Mouse (Mus musculus) kidney, postnatal 0 days (tissue): ENCODE measurements around the gene Lbr. TPM values are rescaled to one million over a fixed set of nuclear protein-coding genes. Genes with fewer than 3 reads are reported as not detected.
"Not testable (repeated sequence)": the region's sequence is repeated elsewhere in the genome, so short reads cannot be mapped to it uniquely, and the experiment has no call there.

Experiments used
- ATAC-seq: fragments of 200-750 bp; cut with Nextera tagmentation; replicated peaks from 2 replicates; pipeline ENCODE4 v1.8.0; 2017; ENCODE audit warnings: low read depth, moderate number of reproducible peaks, moderate TSS enrichment, moderate library complexity; ENCODE audit not compliant: low FRiP score
- DNase-seq: peaks from one replicate; pipeline ENCODE4 v3.0.0-alpha.2; 2016; ENCODE audit warnings: low spot score
- H3K27ac ChIP-seq: fragments of 300-500 bp; sonication (generic); 2 replicates; pipeline ENCODE4 v1.5.1; 2014; ENCODE audit warnings: mild to moderate bottlenecking
- H3K27me3 ChIP-seq: fragments of 300-500 bp; sonication (generic); 2 replicates; pipeline ENCODE4 v1.6.1; 2014; ENCODE audit warnings: low read length, mixed read lengths; ENCODE audit not compliant: insufficient read depth
- H3K36me3 ChIP-seq: fragments of 300-500 bp; sonication (generic); 2 replicates; pipeline ENCODE4 v1.6.1; 2014; ENCODE audit warnings: low read length, mixed read lengths; ENCODE audit not compliant: insufficient read depth
- H3K4me1 ChIP-seq: fragments of 300-500 bp; sonication (generic); replicated peaks from 2 replicates; pipeline ENCODE4 v1.6.1; 2014; ENCODE audit warnings: antibody characterized with exemption, low read length, mixed read lengths; ENCODE audit not compliant: insufficient read depth
- H3K4me2 ChIP-seq: fragments of 300-500 bp; sonication (generic); 2 replicates; pipeline ENCODE4 v1.6.1; 2014; ENCODE audit warnings: mild to moderate bottlenecking, low read length, moderate library complexity, mixed read lengths
- H3K4me3 ChIP-seq: fragments of 300-500 bp; sonication (generic); replicated peaks from 2 replicates; pipeline ENCODE4 v1.5.1; 2014; ENCODE audit warnings: low read depth, low read length
- H3K9ac ChIP-seq: fragments of 300-500 bp; sonication (generic); 2 replicates; pipeline ENCODE4 v1.6.1; 2014; ENCODE audit warnings: low read depth, low read length
- H3K9me3 ChIP-seq: fragments of 300-500 bp; sonication (generic); replicated peaks from 2 replicates; pipeline ENCODE4 v1.6.1; 2016; ENCODE audit warnings: low read length, inconsistent platforms, mixed read lengths
- CTCF ChIP-seq: IDR thresholded peaks from 2 replicates; pipeline ENCODE4 v1.5.1; 2016; ENCODE audit warnings: antibody characterized with exemption, low read depth, mild to moderate bottlenecking, moderate library complexity
- WGBS: fragments of 180-500 bp; shearing (Covaris S2); extraction: QIAGEN DNeasy Blood & Tissue Kit; methylation state at CpG from one replicate; pipeline ENCODE4 v1.1.7; 2014; 5-methylcytosine and 5-hydroxymethylcytosine counted together
- polyA plus RNA-seq: library from polyadenylated mRNA; unstranded; fragments of >200 nt; fragmentation: Nextera tagmentation; extraction: Ambion mirVana; gene quantifications from 2 replicates; pipeline ENCODE4 v1.2.1, GENCODE M21; 2015

The Lbr gene
- polyA plus RNA-seq, 1 experiment from 2014 or later = 55.2 TPM

DNA sequence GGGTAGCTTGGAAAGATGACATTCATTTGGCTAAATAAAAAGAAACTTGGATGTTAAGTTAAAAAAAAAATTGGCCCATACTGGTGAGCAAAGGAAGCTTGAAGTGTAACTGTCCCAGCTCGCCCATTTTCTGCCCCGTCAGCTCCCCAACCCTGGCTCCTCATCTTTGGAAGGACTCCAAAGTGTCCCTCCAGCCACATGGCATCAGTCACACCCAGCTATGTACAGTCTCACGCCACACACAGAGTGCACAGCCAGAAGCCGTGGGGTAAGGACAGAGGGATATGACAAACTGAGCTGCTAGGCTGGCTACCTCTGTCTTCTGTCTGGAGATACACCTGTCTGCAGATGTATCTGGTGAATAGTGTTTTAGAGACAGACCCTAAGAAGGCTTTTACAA lies 42.2 kb downstream of the Lbr start:
- no peak for TF ChIP-seq CTCF
- no peak overlapping the region for H3K27ac ChIP-seq
- 80% methylated on average over 4 of the region's 4 CpGs for WGBS
- H3K36me3 ChIP-seq = no peaks in the 10 kb centered on the region
- H3K27me3 ChIP-seq = no peaks in the 10 kb centered on the region
- H3K9ac ChIP-seq = no peak overlapping the region
- ATAC-seq = no peak
- no peak overlapping the region for H3K4me3 ChIP-seq
- DNase-seq = no peak
- no peaks in the 10 kb centered on the region for H3K4me1 ChIP-seq
- no peaks in the 10 kb centered on the region for H3K9me3 ChIP-seq
- no peak overlapping the region for H3K4me2 ChIP-seq

DNA sequence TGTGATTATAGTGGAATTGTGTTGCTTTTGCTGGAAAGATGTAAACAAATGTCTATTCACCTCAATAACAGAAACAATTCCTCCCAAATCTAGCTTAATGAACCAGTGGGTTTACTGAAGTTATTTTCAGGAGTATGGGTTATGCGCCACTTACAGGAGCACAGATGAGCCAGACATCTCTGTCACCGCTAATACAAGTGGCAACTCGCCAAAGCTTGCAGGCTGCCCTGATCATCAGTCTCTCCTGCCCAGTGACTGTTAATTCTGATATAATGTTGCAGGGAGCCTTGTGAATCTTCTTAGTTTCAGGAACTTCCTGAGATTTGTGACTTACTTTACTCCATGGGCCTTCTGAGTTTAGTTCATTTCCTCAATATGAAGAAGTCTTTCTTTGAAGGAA lies 42.9 kb downstream of the Lbr start:
- H3K9ac ChIP-seq = no peak overlapping the region
- H3K4me2 ChIP-seq = no peak overlapping the region
- no peaks in the 10 kb centered on the region for H3K27me3 ChIP-seq
- no peak overlapping the region for H3K4me3 ChIP-seq
- no peak overlapping the region for H3K27ac ChIP-seq
- H3K4me1 ChIP-seq = no peaks in the 10 kb centered on the region
- no peaks in the 10 kb centered on the region for H3K36me3 ChIP-seq
- 86% methylated on average over 3 of the region's 3 CpGs for WGBS
- no peaks in the 10 kb centered on the region for H3K9me3 ChIP-seq
- ATAC-seq (no peak), DNase-seq (no peak)
- TF ChIP-seq CTCF = no peak

DNA sequence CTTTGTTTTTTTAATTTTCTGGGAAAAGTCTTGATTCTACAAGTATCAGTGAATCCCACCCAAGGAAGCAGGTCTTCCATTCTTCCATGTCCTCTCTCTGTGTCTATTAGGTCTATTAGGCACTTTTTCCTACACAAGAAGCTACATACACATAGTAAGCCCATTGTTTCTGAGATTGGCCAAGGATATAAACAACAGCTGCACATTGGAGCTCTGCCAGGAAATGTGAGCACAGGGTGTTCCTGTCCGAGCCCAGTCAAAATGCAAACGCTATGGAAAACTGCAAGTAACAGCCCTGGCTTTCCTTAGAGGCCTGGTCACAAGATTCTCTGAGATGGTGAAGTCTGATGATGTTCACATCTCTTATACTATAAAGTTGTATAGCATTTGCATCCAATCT lies 49.3 kb downstream of the Lbr start:
- peak; percentile 54 for DNase-seq
- H3K27ac ChIP-seq = no peak overlapping the region
- H3K4me2 ChIP-seq = no peak overlapping the region
- 22% methylated on average over 2 of the region's 2 CpGs for WGBS
- no peak overlapping the region for H3K9ac ChIP-seq
- TF ChIP-seq CTCF = no peak
- H3K27me3 ChIP-seq = no peaks in the 10 kb centered on the region
- H3K36me3 ChIP-seq = no peaks in the 10 kb centered on the region
- no peaks in the 10 kb centered on the region for H3K9me3 ChIP-seq
- no peak for ATAC-seq
- no peaks in the 10 kb centered on the region for H3K4me1 ChIP-seq
- no peak overlapping the region for H3K4me3 ChIP-seq

DNA sequence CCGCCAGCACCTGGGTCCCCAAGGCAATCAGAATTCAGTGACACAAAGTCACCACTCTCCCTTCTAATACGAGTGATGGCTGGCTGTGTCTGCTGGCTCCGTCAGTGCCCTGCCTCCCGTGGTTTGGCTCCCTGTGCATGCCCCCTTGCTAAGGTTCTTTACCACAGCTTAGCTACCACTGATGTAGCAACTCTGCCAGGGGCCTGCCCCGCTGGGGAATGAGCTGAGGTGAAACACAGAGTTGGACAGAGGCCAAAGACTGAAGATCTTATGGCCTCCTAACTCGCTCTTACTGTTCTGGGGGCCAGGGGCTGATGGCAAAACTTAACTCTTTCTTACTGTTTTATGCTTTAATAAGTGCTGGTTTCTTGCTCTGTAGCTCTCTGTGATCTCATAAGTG lies 52.9 kb downstream of the Lbr start:
- H3K36me3 ChIP-seq = no peaks in the 10 kb centered on the region
- H3K27me3 ChIP-seq = no peaks in the 10 kb centered on the region
- no peak overlapping the region for H3K4me2 ChIP-seq
- H3K9ac ChIP-seq = no peak overlapping the region
- H3K4me3 ChIP-seq = no peak overlapping the region
- ATAC-seq (no peak), DNase-seq (no peak)
- H3K4me1 ChIP-seq = no peaks in the 10 kb centered on the region
- H3K9me3 ChIP-seq = no peaks in the 10 kb centered on the region
- H3K27ac ChIP-seq = no peak overlapping the region
- 48% methylated on average over 6 of the region's 6 CpGs for WGBS
- TF ChIP-seq CTCF = no peak

DNA sequence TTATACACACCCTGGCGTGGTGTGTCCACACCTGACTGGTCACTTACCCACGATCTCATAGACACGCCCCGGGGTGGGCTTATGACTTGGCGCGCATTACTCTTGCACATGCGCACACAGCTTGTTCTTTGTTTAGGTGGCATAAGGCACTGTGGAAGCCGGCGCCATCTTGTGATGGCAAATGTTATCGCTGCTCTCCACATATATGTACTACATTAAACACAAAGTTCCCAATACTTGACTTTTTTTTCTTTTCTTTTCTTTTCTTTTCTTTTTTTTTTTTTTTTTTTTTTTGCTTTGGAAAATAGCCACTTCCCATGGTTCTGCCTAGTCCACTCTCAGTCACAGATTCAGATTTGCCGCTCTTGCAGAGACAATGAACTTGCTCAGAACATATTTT lies 60.2 kb downstream of the Lbr start:
- TF ChIP-seq CTCF = peak; percentile 3; the same call in 1 of the 2 replicates
- not testable (repeated sequence) for H3K27me3 ChIP-seq, H3K4me1 ChIP-seq, H3K9me3 ChIP-seq, H3K36me3 ChIP-seq, ATAC-seq, DNase-seq, H3K27ac ChIP-seq, H3K4me2 ChIP-seq, H3K9ac ChIP-seq, H3K4me3 ChIP-seq
- 94% methylated on average over 11 of the region's 11 CpGs for WGBS

DNA sequence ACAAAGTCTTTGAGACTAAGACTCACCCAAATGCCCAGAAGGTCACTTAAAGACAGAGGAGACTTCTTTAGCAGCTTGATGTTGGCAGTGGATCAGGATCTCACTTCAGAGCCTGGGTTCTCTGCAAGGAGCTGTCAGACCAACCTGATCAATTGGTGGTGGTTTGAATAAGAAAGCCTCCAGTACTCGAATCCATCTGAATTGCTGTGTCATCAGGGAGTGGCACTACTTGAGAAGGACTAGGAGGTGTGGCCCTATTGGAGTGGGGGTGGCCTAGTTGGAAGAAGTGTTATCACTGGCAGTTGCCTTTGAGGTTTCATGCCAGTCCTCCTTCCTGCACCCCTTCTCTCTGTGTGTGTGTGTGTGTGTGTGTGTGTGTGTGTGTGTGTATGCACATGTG lies 66.3 kb downstream of the Lbr start:
- no peak overlapping the region for H3K4me3 ChIP-seq
- H3K27me3 ChIP-seq = no peaks in the 10 kb centered on the region
- no peak overlapping the region for H3K4me2 ChIP-seq
- no peak for TF ChIP-seq CTCF
- DNase-seq (no peak), ATAC-seq (no peak)
- H3K4me1 ChIP-seq = no peaks in the 10 kb centered on the region
- 48% methylated on average over 1 of the region's 1 CpGs for WGBS
- no peaks in the 10 kb centered on the region for H3K9me3 ChIP-seq
- no peaks in the 10 kb centered on the region for H3K36me3 ChIP-seq
- H3K27ac ChIP-seq = no peak overlapping the region
- no peak overlapping the region for H3K9ac ChIP-seq

DNA sequence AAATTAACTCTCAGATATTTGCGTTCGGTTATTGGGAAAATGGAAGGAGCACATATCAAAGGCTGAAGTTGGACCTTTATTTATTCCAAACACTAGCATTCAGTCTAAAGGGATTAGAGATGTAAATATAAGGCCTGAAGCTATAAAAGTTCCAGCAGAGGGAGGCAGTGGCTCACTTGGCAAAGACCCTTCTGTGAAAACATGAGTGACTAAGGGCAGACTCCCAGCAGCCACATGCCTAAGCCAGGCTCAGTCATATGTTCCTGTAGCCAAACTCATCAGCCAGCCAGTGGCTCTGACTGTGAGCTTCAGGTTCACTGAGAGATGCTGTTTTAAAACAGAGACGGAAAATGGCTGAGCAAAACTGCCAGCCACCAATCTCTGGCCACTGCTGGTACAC lies 71.0 kb downstream of the Lbr start:
- H3K4me1 ChIP-seq = no peaks in the 10 kb centered on the region
- H3K4me2 ChIP-seq = no peak overlapping the region
- no peaks in the 10 kb centered on the region for H3K36me3 ChIP-seq
- no peak overlapping the region for H3K27ac ChIP-seq
- no peaks in the 10 kb centered on the region for H3K9me3 ChIP-seq
- ATAC-seq (no peak), DNase-seq (no peak)
- no peaks in the 10 kb centered on the region for H3K27me3 ChIP-seq
- no peak overlapping the region for H3K4me3 ChIP-seq
- whole genome bisulfite sequencing = 92% methylated on average over 3 of the region's 3 CpGs
- TF ChIP-seq CTCF = no peak
- no peak overlapping the region for H3K9ac ChIP-seq
